Mouse (Mus musculus) megakaryocyte, embryonic 14.5 days (primary cell): ENCODE data around the gene Mrln.

Source experiments
- FLI1 ChIP-seq: IDR thresholded peaks from 2 replicates; pipeline ENCODE4 v1.6.1; 2012; ENCODE audit warnings: low read length, inconsistent platforms, mixed read lengths
- GATA1 ChIP-seq: IDR thresholded peaks from 3 replicates; pipeline ENCODE4 v1.6.1; 2012; ENCODE audit warnings: mixed read lengths, low read length, inconsistent platforms, borderline replicate concordance

GRCm38 (mm10) chr10:70220971-70221370 lies 16.5 kb downstream of the Mrln start:
- TF ChIP-seq GATA1 = no peak
- TF ChIP-seq FLI1 = no peak
